Mouse (Mus musculus) ES-E14 (cell line): ENCODE measurements at regions not wholly inside any gene's neighbourhood (a gene's known extent, or its start where the extent isn't known, plus 50 kb on each side); places are given as distances from the start of the nearest gene placed in this dataset.

ENCODE experiments used
- DNase-seq: peaks from one replicate; pipeline ENCODE4 v3.0.0-alpha.2; 2013; ENCODE audit warnings: low read depth, low spot score
- H3K27ac ChIP-seq: 2 replicates; pipeline ENCODE4 v1.5.1; 2012; ENCODE audit warnings: low read depth, mild to moderate bottlenecking, low read length, moderate library complexity, mixed read lengths; ENCODE audit not compliant: poor library complexity, insufficient read depth, severe bottlenecking
- H3K36me3 ChIP-seq: 2 replicates; pipeline ENCODE4 v1.6.1; 2012; ENCODE audit warnings: mild to moderate bottlenecking, low read length, moderate library complexity, mixed read lengths; ENCODE audit not compliant: control insufficient read depth, poor library complexity, insufficient read depth, severe bottlenecking
- H3K4me1 ChIP-seq, 2 experiments: fragments of 150-350 bp in 1 of 2; sonication (generic) in 1 of 2; 2 replicates each; pipeline ENCODE4 v1.6.1; 2012; ENCODE audit warnings: low read length in 2 of 2, mild to moderate bottlenecking in 1 of 2, mixed read lengths in 1 of 2; ENCODE audit not compliant: control insufficient read depth in 2 of 2, insufficient read depth in 2 of 2, poor library complexity in 1 of 2
- H3K4me3 ChIP-seq, 2 experiments: fragments of 150-350 bp in 1 of 2; sonication (generic) in 1 of 2; 2 replicates each; pipeline ENCODE4 v1.5.1; 2012; ENCODE audit warnings: low read length in 2 of 2, low read depth in 1 of 2, mild to moderate bottlenecking in 1 of 2, mixed read lengths in 1 of 2; ENCODE audit not compliant: insufficient read depth in 1 of 2, poor library complexity in 1 of 2, severe bottlenecking in 1 of 2
- H3K9ac ChIP-seq: 2 replicates; pipeline ENCODE4 v1.6.1; 2012; ENCODE audit warnings: low read depth, mild to moderate bottlenecking, low read length, mixed read lengths; ENCODE audit not compliant: poor library complexity, insufficient read depth, severe bottlenecking
- H3K9me3 ChIP-seq: fragments of 150-350 bp; sonication (generic); 2 replicates; pipeline ENCODE4 v1.6.1; 2012; ENCODE audit warnings: low read depth, mild to moderate bottlenecking, low read length; ENCODE audit not compliant: control insufficient read depth, insufficient read depth
- CHD2 ChIP-seq: IDR thresholded peaks from 2 replicates; pipeline ENCODE4 v1.6.1; 2014; ENCODE audit warnings: mild to moderate bottlenecking, low read depth, low read length, inconsistent platforms
- HCFC1 ChIP-seq: IDR thresholded peaks from 2 replicates; pipeline ENCODE4 v1.6.1; 2012; ENCODE audit warnings: low read length, inconsistent platforms, borderline replicate concordance; ENCODE audit not compliant: insufficient read depth
- MAFK ChIP-seq: IDR thresholded peaks from 2 replicates; pipeline ENCODE4 v1.6.1; 2014; ENCODE audit warnings: mild to moderate bottlenecking, low read depth, low read length, inconsistent platforms; ENCODE audit not compliant: insufficient read depth
- ZC3H11A ChIP-seq: IDR thresholded peaks from 2 replicates; pipeline ENCODE4 v1.6.1; 2012; ENCODE audit warnings: low read depth, mild to moderate bottlenecking, inconsistent platforms, low read length, borderline replicate concordance
- ZNF384 ChIP-seq: IDR thresholded peaks from 2 replicates; pipeline ENCODE4 v1.6.1; 2012; ENCODE audit warnings: low read depth, low read length, inconsistent platforms
- in situ Hi-C, 2 experiments: fragments of 600-800 bp; cut with MboI; formaldehyde crosslinking; loops; one replicate each; pipeline ENCODE4 v1.15.1; 2025; ENCODE audit warnings: low sequenced_read_pairs in 2 of 2, inconsistent platforms in 1 of 2; ENCODE audit not compliant: unreplicated experiment in 2 of 2

DNA sequence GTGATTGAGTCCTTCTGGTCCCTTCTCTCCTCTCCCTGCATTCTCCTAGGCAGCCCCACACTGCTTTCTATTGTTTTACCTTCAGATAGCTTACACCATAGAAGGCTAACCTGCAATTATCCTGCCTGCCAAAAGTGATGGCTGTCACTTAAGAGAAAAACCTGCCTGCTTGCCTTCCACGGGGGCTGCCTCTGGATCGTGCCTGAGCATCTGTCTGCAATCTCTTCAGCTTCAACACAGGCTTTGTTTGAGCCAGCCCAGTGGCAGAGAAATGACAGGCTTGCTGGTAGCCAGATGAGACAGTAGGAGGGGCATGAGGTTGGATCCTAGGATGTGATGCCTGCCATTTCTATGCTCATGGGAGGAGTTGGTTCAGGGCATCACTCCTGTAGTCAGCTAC is 345.2 kb upstream of the Tshz3 start:
- TF ChIP-seq HCFC1: no peak
- TF ChIP-seq ZNF384: no peak
- no peak for TF ChIP-seq CHD2
- TF ChIP-seq ZC3H11A: no peak
- no peak for TF ChIP-seq MAFK
- in situ Hi-C loops: no loop called here
- no peaks in the 10 kb centered on the region for H3K4me1 ChIP-seq
- no peak overlapping the region for H3K27ac ChIP-seq
- H3K4me3 ChIP-seq: no peak overlapping the region
- H3K9me3 ChIP-seq: no peaks in the 10 kb centered on the region
- no peaks in the 10 kb centered on the region for H3K36me3 ChIP-seq
- no peak overlapping the region for H3K9ac ChIP-seq
- no peak for DNase-seq

DNA sequence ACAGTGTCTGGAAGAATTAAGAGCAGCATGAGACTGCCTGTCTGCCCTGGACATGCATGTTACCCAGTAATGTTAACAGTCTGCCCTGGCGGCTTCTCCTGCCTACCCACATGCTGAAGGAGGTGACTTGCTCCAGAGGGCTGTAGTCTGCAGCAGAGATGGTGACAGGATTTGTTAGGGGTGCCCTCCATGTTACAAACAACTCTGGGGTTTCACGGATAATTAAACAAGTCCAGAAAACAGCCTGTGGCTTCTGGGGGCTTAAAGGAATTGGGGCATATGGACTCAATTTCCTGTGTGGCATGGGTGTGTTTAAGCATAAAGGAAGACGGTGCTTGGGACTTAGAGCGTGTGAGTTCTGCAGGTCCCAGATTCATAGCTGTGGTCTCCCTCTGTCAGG is 347.3 kb upstream of the Tshz3 start:
- no peak for TF ChIP-seq ZNF384
- no peak for TF ChIP-seq CHD2
- TF ChIP-seq ZC3H11A: no peak
- no peak for TF ChIP-seq HCFC1
- TF ChIP-seq MAFK: no peak
- no peak overlapping the region for H3K9ac ChIP-seq
- DNase-seq: no peak
- in situ Hi-C loops: no loop called here
- H3K9me3 ChIP-seq: no peaks in the 10 kb centered on the region
- H3K4me1 ChIP-seq: no peaks in the 10 kb centered on the region
- H3K27ac ChIP-seq: no peak overlapping the region
- no peaks in the 10 kb centered on the region for H3K36me3 ChIP-seq
- H3K4me3 ChIP-seq: no peak overlapping the region

DNA sequence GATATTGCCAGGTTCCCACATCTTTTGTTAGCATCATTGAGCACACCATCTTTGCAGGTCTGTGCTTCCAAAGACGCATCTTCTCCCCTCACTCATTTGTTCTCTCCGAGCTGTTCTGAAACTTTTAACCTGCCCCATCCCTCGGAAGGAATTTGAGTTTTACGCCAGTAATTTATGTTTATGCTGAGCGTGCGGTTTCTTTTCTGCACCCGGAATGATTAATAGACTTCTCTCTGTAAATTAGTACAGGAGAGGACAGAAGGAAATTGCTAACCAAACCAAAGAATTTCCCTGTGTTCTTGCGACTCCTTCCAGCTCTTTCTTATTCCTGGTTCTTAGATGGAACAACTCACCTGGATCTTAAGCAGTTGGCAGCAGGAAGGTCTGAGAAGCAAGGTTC is 349.7 kb upstream of the Tshz3 start:
- no peaks in the 10 kb centered on the region for H3K36me3 ChIP-seq
- TF ChIP-seq CHD2 (no peak), MAFK (peak; percentile 75; the same call in 1 of the 2 replicates)
- no peaks in the 10 kb centered on the region for H3K4me1 ChIP-seq
- H3K9me3 ChIP-seq: no peaks in the 10 kb centered on the region
- in situ Hi-C loops: no loop called here
- H3K9ac ChIP-seq: no peak overlapping the region
- H3K4me3 ChIP-seq: no peak overlapping the region
- DNase-seq: no peak
- H3K27ac ChIP-seq: no peak overlapping the region

DNA sequence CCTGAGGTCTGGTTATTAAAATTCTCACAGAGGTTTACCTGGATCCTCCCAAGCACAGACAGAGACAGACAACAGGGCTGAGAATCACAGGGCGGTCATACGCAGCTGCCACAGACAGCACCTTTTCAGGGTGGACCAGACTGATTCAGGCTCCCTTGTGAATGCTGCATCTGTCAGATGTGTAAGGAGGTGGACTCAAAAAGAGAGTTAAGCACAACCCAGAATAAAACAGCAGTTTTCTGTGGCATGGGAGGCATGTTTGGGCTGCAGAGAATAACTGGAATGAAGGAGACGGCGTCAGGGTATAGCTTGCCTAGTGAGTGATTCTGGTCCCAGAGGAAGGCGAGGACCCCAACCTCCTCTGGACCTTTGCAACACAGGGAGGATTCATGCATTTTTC is 363.1 kb upstream of the Tshz3 start:
- no peak overlapping the region for H3K27ac ChIP-seq
- no peak for TF ChIP-seq ZC3H11A
- no peak for TF ChIP-seq MAFK
- no peak for TF ChIP-seq HCFC1
- no peak for TF ChIP-seq ZNF384
- TF ChIP-seq CHD2: no peak
- no peak overlapping the region for H3K9ac ChIP-seq
- DNase-seq: no peak
- in situ Hi-C loops: no loop called here
- H3K4me3 ChIP-seq: no peak overlapping the region
- H3K36me3 ChIP-seq: no peaks in the 10 kb centered on the region
- H3K9me3 ChIP-seq: no peaks in the 10 kb centered on the region
- H3K4me1 ChIP-seq: peaks cover 0 to 2% of the 10 kb centered on the region in 2 experiments; a peak in 2 of 4 replicates

DNA sequence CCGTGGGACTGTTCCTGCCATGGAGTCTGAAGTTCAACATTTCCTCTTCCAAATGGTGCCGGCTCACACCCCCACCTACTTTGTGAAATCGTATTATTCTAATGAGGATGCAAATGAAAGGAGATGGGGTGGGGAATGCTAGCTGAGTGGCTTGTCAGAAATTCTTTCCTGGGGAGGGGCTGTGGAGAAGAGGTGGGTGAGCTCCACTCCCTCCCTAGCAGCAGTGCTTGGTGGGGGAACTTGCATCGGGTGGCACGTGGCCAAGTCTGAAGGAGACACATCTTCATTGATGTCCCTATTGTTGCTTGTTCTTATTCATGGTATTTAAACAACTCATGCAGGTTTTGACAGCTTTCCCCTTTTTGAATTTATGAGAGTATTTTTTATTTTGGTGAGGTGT is 363.8 kb upstream of the Tshz3 start:
- TF ChIP-seq CHD2 (no peak), ZC3H11A (no peak), ZNF384 (no peak)
- Histone ChIP-seq H3K4me1 (peaks cover 0 to 2% of the 10 kb centered on the region in 2 experiments; a peak in 2 of 4 replicates), H3K27ac (no peak overlapping the region), H3K4me3 (no peak overlapping the region), H3K9ac (no peak overlapping the region), H3K9me3 (no peaks in the 10 kb centered on the region), H3K36me3 (no peaks in the 10 kb centered on the region)
- in situ Hi-C loops: no loop called here
- DNase-seq: peak; percentile 35
